Mouse (Mus musculus): Measurements from ENCODE around the gene Faap24.

The Faap24 gene

GRCm38 (mm10) chr7:35396542-35397168 lies at the start of gene Faap24, which contains the start of gene Cep89:
Gene Faap24 (minus strand): TSS chr7:35396836.
Gene Cep89 (plus strand): TSS chr7:35397035.
- in situ Hi-C loops (cut with MseI, MboI): loop anchor here (10.0 kb wide), 2 partner anchors 92 to 102 kb away; no protein-coding TSS in a partner anchor

- in situ Hi-C loops (cut with MseI, MboI): no loop called here
Observed at GRCm38 (mm10) chr7:35435266-35435665, 38.6 kb upstream of the Faap24 start.

- in situ Hi-C loops (cut with MseI, MboI): no loop called here
Observed at GRCm38 (mm10) chr7:35428146-35428545, 31.5 kb upstream of the Faap24 start.

GRCm38 (mm10) chr7:35423071-35423470 lies 26.4 kb upstream of the Faap24 start:
- in situ Hi-C loops (cut with MseI, MboI): no loop called here

GRCm38 (mm10) chr7:35416654-35416948 lies 20.0 kb upstream of the Faap24 start:
- in situ Hi-C loops (cut with MseI, MboI): no loop called here

- in situ Hi-C loops (cut with MseI, MboI): no loop called here
Observed at GRCm38 (mm10) chr7:35415801-35416653, 19.4 kb upstream of the Faap24 start.

- in situ Hi-C loops (cut with MseI, MboI): no loop called here
Observed at GRCm38 (mm10) chr7:35415226-35415625, 18.6 kb upstream of the Faap24 start.

GRCm38 (mm10) chr7:35401169-35401568 lies 4.5 kb upstream of the Faap24 start:
- in situ Hi-C loops (cut with MseI, MboI): no loop called here

- in situ Hi-C loops (cut with MseI, MboI): loop anchor here (10.0 kb wide), 2 partner anchors 91 to 101 kb away; no protein-coding TSS in a partner anchor
Observed at GRCm38 (mm10) chr7:35395734-35396456, 741 bp downstream of the Faap24 start.

GRCm38 (mm10) chr7:35392935-35393334 lies 3.7 kb downstream of the Faap24 start:
- in situ Hi-C loops (cut with MseI, MboI): loop anchor here (10.0 kb wide), 2 partner anchors 88 to 98 kb away; no protein-coding TSS in a partner anchor

GRCm38 (mm10) chr7:35388694-35389093 lies 7.9 kb downstream of the Faap24 start:
- in situ Hi-C loops (cut with MseI, MboI): no loop called here

GRCm38 (mm10) chr7:35386525-35386952 lies 10.1 kb downstream of the Faap24 start:
- in situ Hi-C loops (cut with MseI, MboI): no loop called here

- in situ Hi-C loops (cut with MseI, MboI): no loop called here
Observed at GRCm38 (mm10) chr7:35382706-35383353, 13.8 kb downstream of the Faap24 start.

GRCm38 (mm10) chr7:35381861-35382260 lies 14.8 kb downstream of the Faap24 start:
- in situ Hi-C loops (cut with MseI, MboI): no loop called here

GRCm38 (mm10) chr7:35380351-35380750 lies 16.3 kb downstream of the Faap24 start:
- in situ Hi-C loops (cut with MseI, MboI): no loop called here

- in situ Hi-C loops (cut with MseI, MboI): no loop called here
Observed at GRCm38 (mm10) chr7:35379492-35380119, 17.0 kb downstream of the Faap24 start.

- in situ Hi-C loops (cut with MseI, MboI): no loop called here
Observed at GRCm38 (mm10) chr7:35376623-35377022, 20.0 kb downstream of the Faap24 start.

- in situ Hi-C loops (cut with MseI, MboI): no loop called here
Observed at GRCm38 (mm10) chr7:35374265-35374664, 22.4 kb downstream of the Faap24 start.

- in situ Hi-C loops (cut with MseI, MboI): no loop called here
Observed at GRCm38 (mm10) chr7:35373146-35373989, 23.3 kb downstream of the Faap24 start.

GRCm38 (mm10) chr7:35372483-35373017 lies 24.1 kb downstream of the Faap24 start:
- in situ Hi-C loops (cut with MseI, MboI): no loop called here
